Mouse (Mus musculus) cerebellum, adult 9-10 months (tissue): Measurements from ENCODE around the gene Pik3c2b.
"Not testable (repeated sequence)": the region's sequence is repeated elsewhere in the genome, so short reads cannot be mapped to it uniquely, and the experiment has no call there.

ENCODE experiments used
- DNase-seq: peaks from one replicate; pipeline ENCODE4 v3.0.0; 2022

The Pik3c2b gene

DNA sequence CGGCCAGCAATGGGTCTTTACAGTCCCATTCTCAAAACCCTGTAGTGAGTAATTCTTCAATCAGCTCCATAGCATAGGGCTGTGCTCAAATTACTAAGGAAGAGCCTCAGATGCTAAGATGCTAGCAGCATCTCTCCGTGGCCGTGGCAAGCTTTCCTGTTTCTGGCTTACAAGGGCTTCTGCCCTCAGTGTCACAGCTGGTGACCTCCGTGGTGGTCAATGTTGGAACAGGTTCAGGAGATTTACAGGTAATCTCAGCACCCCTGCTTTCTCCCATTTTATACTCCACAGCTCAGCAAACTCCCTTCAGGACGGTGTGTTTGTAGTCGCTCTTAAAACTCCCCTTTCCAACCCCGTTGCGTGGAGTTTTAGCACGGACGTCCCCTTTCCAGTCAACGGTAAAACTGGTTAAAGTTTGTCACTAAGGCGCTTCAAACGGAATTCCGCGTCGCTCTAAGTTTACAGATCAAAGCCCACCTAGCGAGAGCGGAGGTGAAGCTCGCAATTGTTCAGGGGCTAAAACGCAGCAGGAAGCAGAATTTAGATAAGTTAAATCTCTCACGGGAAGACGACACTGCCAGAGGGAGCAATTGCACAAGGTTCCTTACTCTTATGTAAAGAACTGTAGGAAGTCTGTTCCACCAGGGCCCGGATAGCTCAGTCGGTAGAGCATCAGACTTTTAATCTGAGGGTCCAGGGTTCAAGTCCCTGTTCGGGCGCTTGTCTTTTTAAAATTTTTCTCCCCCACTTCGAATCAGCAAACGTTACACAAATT, 12.0 kb upstream of the Pik3c2b start:
- DNase-seq: peak; percentile 81

DNA sequence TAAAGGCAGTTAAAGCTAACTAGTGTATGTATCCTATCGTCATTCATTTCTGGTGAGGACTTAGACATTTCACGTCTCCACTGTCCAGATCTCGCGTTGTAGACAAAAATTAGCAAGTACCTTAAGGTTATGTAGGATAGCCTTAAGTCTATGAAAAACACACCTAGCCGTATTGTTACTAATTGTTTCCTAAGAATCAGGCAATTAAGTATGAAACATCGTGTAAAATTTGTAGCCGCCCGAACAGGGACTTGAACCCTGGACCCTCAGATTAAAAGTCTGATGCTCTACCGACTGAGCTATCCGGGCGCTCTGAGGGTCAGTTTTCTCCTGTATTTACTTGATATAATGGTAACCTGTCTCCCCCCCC, 11.4 kb upstream of the Pik3c2b start:
- DNase-seq: peak; percentile 72

GRCm38 (mm10) chr1:133034682-133035081, 10.8 kb upstream of the Pik3c2b start:
- DNase-seq: not testable (repeated sequence)

GRCm38 (mm10) chr1:133039505-133039949, 5.9 kb upstream of the Pik3c2b start:
- DNase-seq: peak; percentile 76

GRCm38 (mm10) chr1:133045861-133046440, 484 bp downstream of the Pik3c2b start:
- peak; percentile 74 for DNase-seq

DNA sequence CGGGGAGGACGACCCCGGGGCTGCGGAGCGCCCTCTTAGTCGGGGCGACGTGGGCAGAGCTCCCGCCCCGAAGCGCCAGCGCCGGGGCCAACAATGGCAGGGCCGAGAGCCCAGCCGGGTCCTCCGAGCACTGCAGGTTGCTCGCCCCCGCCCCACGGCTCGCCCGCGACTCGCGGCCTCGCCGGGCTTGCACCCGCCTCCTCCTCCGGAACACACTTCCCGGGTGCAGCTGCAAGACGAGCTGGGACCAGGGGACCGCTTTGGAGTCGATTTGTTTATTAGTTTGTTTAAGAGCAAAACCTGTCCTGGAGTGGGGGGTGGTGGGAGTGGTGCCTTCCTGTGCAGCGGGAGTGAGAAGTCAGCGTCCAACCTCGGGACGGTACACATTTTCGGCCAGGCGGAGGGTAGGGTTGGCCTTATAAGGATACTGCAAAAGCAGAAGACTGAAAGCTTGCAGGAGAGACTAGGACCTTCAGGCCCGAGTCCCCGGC, 1.0 kb downstream of the Pik3c2b start:
- peak; percentile 38 for DNase-seq

GRCm38 (mm10) chr1:133047575-133047974, 2.1 kb downstream of the Pik3c2b start:
- no peak for DNase-seq

DNA sequence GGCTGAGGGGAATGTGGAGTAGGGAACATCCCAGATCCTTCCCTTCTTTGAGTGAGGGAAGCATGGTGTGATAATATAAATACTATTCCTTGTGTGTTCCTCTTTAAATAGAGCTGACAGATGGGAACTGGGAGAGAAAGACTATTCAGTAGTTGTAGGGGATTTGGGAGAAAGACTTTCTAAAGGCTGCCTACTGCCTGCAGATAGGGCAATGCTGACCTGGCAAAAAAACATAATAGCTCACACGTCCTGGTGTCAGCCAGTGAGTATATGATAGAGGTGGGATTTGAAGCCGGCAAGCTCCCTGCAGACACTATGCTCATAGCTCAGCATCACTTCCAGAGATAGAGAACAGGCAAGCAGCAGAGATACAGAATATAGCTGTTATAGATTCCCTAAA, 3.2 kb downstream of the Pik3c2b start:
- no peak for DNase-seq

GRCm38 (mm10) chr1:133050001-133050431, 4.5 kb downstream of the Pik3c2b start:
- no peak for DNase-seq

GRCm38 (mm10) chr1:133051829-133052228, 6.4 kb downstream of the Pik3c2b start:
- no peak for DNase-seq

- no peak for DNase-seq
Measured at GRCm38 (mm10) chr1:133053034-133053433, 7.6 kb downstream of the Pik3c2b start.

DNA sequence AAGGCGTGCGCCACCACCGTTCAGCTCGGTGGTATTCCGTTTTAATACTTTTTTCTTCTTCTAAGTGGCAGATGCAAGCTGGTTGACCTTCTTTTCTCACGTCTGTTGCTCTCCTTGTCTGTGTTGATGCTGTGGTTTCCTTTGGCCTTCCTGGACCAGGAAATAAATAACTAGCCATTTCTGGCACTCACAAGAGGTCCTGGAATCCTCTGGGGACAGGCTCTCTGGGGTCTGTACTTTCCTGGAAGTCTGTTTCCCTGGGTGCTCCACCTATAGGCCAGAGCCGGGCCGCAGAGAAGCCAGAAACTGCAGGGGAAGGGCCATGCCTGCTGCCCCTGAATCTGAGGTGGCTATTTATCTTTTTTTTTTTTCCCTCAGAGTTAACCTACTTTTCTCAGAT, 8.9 kb downstream of the Pik3c2b start:
- DNase-seq: no peak

DNA sequence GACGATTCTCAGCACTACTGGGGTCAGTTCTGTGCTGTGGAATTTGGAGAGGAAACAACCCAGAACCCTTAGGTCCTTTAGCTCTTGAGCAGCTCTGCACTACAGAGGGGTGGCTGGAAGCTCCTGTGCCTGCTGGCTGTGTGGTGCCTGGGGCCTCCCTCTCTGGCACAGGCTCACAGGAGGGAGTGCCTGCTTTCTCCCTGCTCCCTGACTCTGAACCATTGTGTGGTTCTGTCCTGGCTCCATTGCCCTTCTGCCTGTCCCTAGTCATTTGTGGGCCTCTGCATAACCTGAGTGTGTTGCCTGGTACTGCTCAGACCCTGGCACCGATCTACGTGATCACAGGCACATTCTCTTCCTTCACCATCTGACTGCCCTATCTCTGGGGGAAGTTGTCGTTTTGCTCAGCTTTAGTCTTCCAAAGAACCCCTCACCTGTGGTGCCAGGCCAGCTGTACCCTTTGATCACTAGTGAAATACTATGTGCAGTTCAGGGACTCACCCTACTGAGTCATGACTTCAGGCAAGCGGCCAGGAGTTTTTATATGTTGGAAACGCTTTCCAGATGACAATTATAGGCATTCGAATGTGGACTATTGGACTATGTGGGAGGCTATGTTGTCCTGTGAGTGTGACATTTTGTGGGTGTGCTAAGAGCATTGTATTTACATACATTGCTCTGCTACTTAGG, 12.0 kb downstream of the Pik3c2b start:
- no peak for DNase-seq

GRCm38 (mm10) chr1:133059592-133059991, 14.1 kb downstream of the Pik3c2b start:
- DNase-seq: no peak

DNA sequence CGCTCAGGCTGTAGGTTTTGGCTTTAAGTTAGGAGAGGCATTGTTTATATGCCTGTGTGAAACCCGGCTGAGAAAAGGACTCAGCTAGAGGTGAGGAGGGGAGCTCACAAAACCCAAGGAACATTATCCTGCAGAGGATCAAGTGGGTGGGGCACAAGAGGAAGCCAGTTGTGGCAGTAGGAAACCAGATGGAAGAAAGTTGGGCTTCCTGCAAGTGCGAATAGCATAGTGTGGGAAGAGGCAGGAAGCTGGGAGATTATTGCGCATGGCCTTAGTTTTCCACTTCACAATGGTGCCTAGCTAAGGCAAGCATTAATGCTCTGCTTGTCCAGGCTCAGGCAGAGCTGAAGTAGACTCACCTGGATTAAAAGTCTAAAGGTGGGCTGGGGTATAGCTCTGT, 15.2 kb downstream of the Pik3c2b start:
- DNase-seq: no peak

GRCm38 (mm10) chr1:133063164-133063563, 17.7 kb downstream of the Pik3c2b start:
- no peak for DNase-seq

- DNase-seq: no peak
Measured at GRCm38 (mm10) chr1:133068268-133068667, 22.8 kb downstream of the Pik3c2b start.

DNA sequence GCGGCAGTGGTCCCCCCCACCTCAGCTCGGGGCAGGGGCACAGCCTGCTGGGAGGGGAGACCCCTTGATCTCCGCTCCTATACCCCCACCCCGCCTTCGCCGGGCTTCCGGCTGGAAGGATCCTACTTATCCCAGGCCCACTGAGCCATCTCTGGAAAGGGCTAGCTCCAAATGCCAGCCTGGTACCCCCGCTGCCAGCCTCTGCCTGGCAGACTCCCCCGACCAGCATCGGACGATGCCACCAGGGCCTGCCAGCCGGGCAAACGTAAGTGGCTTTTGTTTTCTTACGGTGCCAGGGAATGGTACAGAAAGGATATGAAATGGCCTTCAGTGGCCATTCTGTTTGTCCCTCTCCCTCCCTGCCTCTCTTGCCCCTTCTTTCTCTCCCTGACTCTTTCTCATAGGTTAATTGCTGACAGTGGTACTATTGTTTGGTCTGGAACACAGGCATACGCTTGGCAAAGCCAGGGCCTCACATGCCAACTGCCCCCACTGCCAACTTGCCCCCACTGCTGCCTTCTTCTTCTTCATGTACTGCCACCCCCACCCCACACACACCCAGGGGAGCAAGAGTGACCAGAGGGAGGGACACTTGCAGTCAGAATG, 23.3 kb downstream of the Pik3c2b start:
- DNase-seq: peak; percentile 24

- no peak for DNase-seq
Measured at GRCm38 (mm10) chr1:133069275-133070120, 24.0 kb downstream of the Pik3c2b start.

DNA sequence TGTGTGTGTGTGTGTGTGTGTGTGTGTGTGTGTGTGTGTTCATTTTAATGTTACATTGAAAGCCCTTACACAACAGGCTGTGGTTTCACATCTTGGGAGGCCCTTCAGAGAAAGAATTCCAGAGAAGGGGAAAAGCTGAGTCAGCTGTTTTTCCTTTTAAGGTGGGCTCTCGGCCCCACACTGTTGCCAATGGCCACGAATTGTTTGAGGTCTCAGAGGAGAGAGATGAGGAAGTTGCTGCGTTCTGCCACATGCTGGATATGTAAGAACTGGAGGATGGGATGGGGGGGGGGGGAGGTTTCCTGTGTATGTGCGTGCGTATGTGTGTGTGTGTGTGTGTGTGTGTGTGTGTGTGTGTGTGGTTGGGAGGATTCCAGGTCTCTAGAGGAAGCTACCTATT, 24.7 kb downstream of the Pik3c2b start:
- DNase-seq: no peak

DNA sequence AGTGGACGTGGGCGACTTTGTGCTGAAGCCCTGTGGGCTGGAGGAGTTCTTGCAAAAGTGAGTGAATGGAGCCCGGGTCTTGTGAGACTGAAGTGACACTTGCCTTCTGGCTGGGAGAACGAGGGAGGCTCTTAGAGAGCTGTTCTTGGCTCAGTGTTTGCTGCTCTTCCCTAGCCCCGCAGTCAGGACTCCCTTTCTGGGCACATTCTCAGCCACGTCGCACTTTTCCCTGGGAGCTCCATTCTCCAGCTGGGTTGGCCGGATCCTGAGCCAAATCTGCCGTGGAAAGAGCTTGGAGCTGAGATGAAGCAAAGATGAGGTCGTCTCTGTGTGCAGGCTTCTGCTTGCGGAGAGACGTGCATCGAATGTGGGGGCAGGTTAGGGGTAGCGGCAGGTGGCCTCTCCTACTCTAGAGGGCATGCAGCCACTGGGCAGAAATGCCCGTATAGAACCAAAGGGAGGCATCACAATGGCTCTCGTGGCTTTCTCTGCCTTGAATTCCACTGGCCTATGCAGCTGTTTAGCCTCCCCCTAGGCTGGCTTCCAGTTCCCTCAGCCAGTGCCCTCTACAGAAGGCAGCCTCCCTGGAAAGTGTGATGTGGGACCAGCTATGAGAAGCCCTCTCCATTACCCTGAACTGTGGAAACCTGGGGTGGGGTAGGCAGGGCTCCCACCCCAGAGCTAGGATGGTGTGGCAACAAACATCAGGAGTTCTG, 26.4 kb downstream of the Pik3c2b start:
- DNase-seq: peak; percentile 18
